Mouse (Mus musculus): ENCODE results near the gene Rilp. TPM values are rescaled to one million over a fixed set of nuclear protein-coding genes. Genes with fewer than 3 reads are reported as not detected.
A peak's percentile ranks its signal among the peaks of the same experiment; 100 is the strongest.

Rilp gene
- polyA plus RNA-seq (2016; fragmentation: Nextera tagmentation; extraction: Ambion mirVana) = 0.31 and 0.75 TPM in 2 replicates

DNA sequence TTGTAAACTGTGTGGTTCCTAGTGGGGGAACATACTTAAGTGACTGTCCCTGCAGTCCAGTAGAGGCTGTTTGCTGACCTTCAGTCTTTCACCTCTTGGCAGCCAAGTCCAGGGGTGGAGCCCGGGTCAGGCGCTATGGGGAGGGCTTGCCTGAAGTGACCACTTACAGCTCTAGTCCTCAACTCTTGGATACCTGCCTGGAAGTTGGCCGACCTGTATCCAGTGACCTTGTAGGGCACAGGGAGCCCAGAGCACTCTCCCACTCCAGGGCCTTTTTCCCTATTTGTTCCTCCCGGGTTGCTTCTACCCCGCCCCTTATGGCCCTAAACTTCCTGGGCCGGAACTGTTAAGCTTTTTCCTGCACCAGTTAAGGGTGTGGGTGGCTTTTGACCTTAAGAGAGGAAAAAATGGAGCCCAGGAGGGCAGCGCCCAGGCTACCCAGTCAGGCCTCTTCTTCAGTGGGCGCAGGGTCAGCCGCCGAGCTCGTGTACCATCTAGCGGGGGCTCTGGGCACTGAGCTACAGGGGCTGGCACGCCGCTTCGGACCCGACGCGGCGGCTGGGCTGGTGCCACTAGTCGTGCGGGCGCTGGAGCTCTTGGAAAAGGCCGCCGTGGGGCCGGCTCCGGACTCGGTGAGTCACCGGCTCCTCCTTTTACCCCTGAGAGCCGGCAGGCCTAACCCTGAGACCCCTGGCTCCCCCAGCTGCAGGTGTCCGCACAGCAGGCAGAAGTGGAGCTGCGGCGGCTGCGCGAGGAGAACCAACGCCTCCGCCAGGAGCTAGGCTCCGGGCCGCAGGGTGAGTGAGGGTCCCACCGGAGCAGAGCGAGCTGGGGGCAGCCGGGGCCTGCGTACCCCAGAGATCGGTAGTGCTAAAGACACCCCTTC is at the start of gene Rilp:
TSS of gene Rilp (plus strand) at position 354 of the 886 bp plus-strand sequence.
- no peaks in the 10 kb centered on the region for H3K9me3 ChIP-seq
- H3K4me1 ChIP-seq = peaks cover 15% of the 10 kb centered on the region
- H3K27ac ChIP-seq = peak within 1 kb of the TSS; percentile 72
- peaks cover 38% of the 10 kb centered on the region for H3K36me3 ChIP-seq
- peak within 1 kb of the TSS; percentile 83 for H3K4me2 ChIP-seq (replicated peaks)
- peak; percentile 76 for ATAC-seq (ENCODE audit: insufficient number of reproducible peaks, insufficient read depth, low FRiP score, low TSS enrichment)
- H3K9ac ChIP-seq = peak within 1 kb of the TSS; percentile 56
- no peaks in the 10 kb centered on the region; the same call in 1 of the 2 replicates for H3K27me3 ChIP-seq
- peak within 1 kb of the TSS; percentile 45 for H3K4me3 ChIP-seq
- WGBS = 2% methylated on average over 43 of the region's 43 CpGs

DNA sequence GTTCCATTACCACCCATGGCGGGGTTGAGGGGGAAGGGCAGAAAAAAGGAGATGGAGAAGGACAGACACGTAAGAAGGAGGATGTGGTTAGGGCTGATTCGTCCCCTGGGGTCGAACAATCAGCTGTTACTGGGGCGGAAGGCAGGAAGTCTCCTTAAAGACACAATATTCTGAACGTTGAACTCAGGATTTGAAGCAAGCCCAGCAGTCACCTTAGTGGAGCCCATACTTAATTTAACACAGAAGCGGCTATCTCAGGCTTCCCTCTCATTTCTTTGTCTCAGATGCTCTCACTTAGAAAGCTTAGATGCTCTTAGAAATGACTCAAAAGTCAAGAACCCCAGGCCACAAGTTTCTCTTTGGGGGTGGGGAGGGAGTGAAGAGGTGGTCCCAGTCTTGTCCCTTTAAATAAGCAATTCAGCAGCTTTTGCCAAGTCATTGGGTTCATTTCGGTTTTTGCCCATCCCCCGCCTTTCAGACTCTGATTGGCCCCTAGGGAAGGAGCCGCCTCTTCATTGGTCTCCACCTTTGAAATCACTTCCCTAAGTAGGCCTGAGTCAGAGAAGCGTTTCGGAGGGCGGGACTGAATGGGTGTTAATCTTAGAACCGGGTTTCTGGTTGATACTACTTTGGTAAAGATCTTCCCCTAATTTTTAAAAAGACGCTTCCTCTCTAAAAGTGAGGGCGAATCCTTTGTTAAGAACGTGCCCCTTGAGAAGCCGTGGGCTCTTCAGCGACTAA is 49.6 kb upstream of the Rilp start:
- ATAC-seq (ENCODE audit: insufficient number of reproducible peaks, insufficient read depth, low FRiP score, low TSS enrichment) = no peak

DNA sequence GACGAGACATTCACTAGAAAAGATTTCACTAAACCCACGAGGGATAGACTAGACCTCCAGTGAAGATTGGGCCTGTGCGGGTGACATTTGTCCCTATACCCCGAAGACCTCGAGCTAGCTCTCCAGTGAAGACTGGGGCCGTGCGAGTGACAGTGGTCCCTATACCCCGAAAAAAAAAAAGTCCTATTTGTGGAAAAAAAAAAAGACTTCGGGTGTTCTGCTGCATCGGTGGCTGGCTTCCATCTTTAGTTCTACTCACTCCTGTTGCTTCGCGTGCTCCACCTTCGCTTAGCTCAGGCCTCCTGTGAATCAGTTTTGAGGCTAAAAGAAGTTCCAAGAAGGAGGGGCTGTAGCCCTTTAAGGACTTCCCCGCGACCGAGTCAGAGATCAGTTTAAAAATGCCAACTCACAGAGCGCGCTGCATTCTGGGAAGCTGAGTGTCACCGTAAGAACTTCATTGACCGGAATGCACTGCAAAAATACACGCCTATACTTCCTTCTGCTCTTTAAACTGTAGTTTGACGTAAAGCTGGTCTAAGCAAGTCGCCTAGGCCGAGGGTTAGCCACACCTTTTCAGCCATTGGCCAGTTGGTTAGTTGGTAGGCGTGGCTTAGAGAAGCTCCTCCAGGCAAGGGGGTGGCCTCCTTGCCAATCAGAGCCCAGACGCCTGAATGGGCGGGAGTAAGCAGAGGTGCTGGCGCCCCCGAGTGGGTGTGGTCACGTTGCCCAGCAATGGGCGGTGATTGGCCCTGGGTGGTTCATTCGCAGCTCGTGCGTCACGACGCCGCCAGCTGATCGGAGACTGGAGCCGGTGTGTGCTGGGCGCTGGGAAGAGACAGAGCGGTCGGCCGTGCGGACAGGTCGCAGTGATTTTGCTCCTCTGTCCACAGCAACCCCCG is 48.8 kb upstream of the Rilp start, which contains the start of gene Tlcd2:
TSS of gene Tlcd2 (plus strand) at position 872 of the 899 bp plus-strand sequence.
- peaks cover 33% of the 10 kb centered on the region for H3K4me1 ChIP-seq
- under 1% methylated on average over 46 of the region's 46 CpGs for WGBS
- peak; percentile 95 for ATAC-seq (ENCODE audit: insufficient number of reproducible peaks, insufficient read depth, low FRiP score, low TSS enrichment)

More for the DNA sequence above, 49.6 kb upstream of the Rilp start:
- Histone ChIP-seq H3K27ac (peak overlapping the region; percentile 95), H3K9me3 (no peaks in the 10 kb centered on the region), H3K4me3 (peak overlapping the region; percentile 69), H3K36me3 (0 out of 2 replicates have a peak, but pooled peaks cover 3% of the 10 kb centered on the region), H3K4me1 (peaks cover 33% of the 10 kb centered on the region), H3K4me2 (replicated peaks) (peak overlapping the region; percentile 98), H3K27me3 (no peaks in the 10 kb centered on the region), H3K9ac (peak overlapping the region; percentile 59)
- WGBS = 2% methylated on average over 19 of the region's 19 CpGs

DNA sequence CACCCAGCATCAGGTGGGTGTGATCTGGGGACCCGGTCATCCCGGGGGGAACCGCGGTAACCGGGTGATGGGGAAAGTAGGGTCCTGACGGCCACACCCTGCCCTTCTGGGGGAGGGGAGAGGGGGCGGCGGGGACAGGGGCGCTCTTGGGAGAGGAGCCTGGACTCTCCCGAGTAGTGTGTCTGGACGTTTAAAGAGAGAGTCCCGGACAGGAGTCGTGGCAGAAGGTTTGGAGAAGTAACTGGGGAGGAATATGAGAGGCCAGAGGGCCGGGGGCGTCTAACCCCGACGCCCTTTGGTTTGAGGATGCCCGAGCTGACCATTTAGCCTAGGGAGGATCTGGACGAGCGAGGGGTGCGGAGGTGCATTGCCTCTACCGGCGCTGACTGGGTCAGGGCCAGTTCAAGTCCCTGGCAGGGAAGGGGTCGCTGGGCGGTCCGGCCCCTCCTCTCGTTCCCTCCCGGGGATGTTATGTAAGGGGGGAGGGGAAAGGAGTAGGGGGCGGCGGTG is 48.1 kb upstream of the Rilp start:
- H3K36me3 ChIP-seq = 0 out of 2 replicates have a peak, but pooled peaks cover 10% of the 10 kb centered on the region
- peaks cover 33% of the 10 kb centered on the region for H3K4me1 ChIP-seq
- under 1% methylated on average over 30 of the region's 30 CpGs for WGBS
- no peaks in the 10 kb centered on the region for H3K9me3 ChIP-seq
- H3K27ac ChIP-seq = peak overlapping the region; percentile 81
- H3K4me2 ChIP-seq (replicated peaks) = peak overlapping the region; percentile 98
- ATAC-seq (ENCODE audit: insufficient number of reproducible peaks, insufficient read depth, low FRiP score, low TSS enrichment) = 0 out of 2 replicates have a peak, but pooled peaks have one; percentile 1
- H3K27me3 ChIP-seq = no peaks in the 10 kb centered on the region
- H3K4me3 ChIP-seq = peak overlapping the region; percentile 69
- H3K9ac ChIP-seq = peak overlapping the region; percentile 56

More for the DNA sequence above, 48.8 kb upstream of the Rilp start, which contains the start of gene Tlcd2:
- Histone ChIP-seq H3K36me3 (0 out of 2 replicates have a peak, but pooled peaks cover 10% of the 10 kb centered on the region), H3K4me3 (peak within 1 kb of the TSS; percentile 69), H3K27me3 (no peaks in the 10 kb centered on the region), H3K4me2 (replicated peaks) (peak within 1 kb of the TSS; percentile 98), H3K9me3 (no peaks in the 10 kb centered on the region), H3K9ac (peak within 1 kb of the TSS; percentile 59), H3K27ac (peak within 1 kb of the TSS; percentile 95)

DNA sequence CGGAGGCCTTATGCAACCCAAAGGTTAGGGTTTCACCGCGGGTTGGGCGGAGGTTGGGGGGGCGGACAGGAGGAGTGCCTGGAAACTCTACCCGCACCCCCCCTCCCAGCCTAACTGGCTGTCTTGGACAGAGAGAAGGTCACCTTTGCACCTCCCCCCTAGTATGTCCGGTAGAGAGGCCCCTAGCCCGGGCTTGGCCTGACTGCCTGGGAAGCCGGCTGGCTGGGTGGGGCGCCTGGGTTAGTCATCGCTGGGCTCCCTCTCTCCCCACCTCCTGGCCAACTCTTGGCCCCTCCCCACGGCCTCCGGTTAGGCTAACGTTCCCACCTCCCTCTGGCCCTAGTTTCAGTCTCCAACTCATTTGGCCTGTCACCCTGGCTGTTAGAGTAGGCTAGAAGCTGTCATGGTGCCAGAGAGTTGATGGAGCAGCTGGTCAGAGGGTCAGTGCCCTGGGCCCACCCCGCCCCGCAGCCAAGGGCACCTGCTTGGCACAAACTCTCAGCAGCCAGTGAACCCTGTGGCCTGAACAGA is 47.6 kb upstream of the Rilp start:
- peaks cover 33% of the 10 kb centered on the region for H3K4me1 ChIP-seq
- H3K9ac ChIP-seq = peak overlapping the region; percentile 56
- no peaks in the 10 kb centered on the region for H3K27me3 ChIP-seq
- 4% methylated on average over 16 of the region's 16 CpGs for WGBS
- no peak for ATAC-seq (ENCODE audit: insufficient number of reproducible peaks, insufficient read depth, low FRiP score, low TSS enrichment)
- H3K27ac ChIP-seq = peak overlapping the region; percentile 81
- peak overlapping the region; percentile 98 for H3K4me2 ChIP-seq (replicated peaks)
- peak overlapping the region; percentile 69 for H3K4me3 ChIP-seq
- H3K9me3 ChIP-seq = no peaks in the 10 kb centered on the region
- 0 out of 2 replicates have a peak, but pooled peaks cover 10% of the 10 kb centered on the region for H3K36me3 ChIP-seq

DNA sequence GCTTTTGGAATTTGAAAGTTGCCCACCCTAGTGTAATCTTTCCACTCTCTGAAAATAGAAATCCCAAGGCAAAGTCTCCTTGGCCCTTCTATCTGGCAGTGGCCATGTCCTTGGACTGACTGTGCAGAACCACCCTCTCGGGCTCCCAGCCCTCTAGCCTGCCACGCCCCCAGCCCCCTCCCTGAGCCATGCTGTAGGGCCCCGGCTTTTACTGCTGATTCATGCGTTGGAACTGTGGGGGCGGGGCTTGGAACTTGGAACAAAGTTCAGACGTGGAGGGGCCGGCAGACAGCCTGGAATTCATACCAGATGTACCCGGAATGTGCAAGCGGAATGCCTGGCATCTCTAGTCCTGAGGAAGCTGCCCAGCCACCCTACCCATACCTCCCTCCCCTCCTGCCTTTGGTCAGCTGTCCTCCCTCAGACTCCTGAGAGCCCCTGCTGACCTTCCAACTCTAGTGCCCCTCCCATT is 47.0 kb upstream of the Rilp start:
- Histone ChIP-seq H3K9ac (no peak overlapping the region), H3K9me3 (no peaks in the 10 kb centered on the region), H3K4me3 (peak overlapping the region; percentile 69), H3K4me2 (replicated peaks) (peak overlapping the region; percentile 98), H3K36me3 (0 out of 2 replicates have a peak, but pooled peaks cover 10% of the 10 kb centered on the region), H3K4me1 (peaks cover 33% of the 10 kb centered on the region), H3K27me3 (no peaks in the 10 kb centered on the region), H3K27ac (peak overlapping the region; percentile 81)
- ATAC-seq (ENCODE audit: insufficient number of reproducible peaks, insufficient read depth, low FRiP score, low TSS enrichment) = no peak
- 0% methylated on average over 9 of the region's 9 CpGs for WGBS

DNA sequence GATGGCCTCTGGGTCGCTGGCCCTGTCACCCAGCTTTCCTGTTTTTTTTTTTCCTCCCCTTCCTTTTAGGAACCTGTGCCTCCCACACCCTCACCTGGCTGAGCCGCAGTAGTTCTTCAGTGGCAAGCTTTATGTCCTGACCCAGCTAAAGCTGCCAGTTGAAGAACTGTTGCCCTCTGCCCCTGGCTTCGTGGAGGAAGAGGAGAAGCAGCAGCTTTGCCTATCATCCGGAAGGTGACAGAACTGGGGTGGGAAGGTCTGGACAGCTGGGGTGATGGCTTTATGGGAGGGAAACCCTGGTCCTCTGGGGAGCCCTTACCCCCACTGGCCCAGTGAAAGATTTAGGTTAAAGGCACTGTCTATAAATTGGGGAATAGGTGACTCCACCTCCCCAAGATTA is 46.3 kb upstream of the Rilp start:
- Histone ChIP-seq H3K4me1 (peaks cover 33% of the 10 kb centered on the region), H3K4me3 (no peak overlapping the region), H3K9ac (no peak overlapping the region), H3K4me2 (replicated peaks) (peak overlapping the region; percentile 98), H3K27ac (peak overlapping the region; percentile 81; the same call in 1 of the 2 replicates), H3K27me3 (no peaks in the 10 kb centered on the region), H3K9me3 (no peaks in the 10 kb centered on the region), H3K36me3 (0 out of 2 replicates have a peak, but pooled peaks cover 10% of the 10 kb centered on the region)
- no peak for ATAC-seq (ENCODE audit: insufficient number of reproducible peaks, insufficient read depth, low FRiP score, low TSS enrichment)
- 60% methylated on average over 4 of the region's 4 CpGs for WGBS

DNA sequence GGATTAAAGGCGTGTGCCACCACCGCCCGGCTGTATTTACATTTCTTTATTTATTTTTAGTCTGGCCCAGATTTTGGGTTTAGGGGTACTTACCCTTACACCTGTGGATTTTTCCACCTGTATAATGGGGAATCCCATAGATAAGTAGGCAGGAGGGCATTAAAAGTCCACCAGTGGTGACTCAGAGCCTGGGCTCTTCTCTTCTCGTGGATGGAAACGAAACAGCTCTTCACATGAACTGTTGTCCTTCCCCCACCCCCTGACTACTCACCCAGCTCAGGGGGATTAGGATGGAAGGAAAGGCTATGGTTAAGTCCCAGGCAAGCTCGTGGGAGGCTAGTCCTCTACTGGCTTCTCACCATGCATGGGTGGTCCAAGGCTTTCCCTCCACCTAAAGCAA is 45.5 kb upstream of the Rilp start:
- Histone ChIP-seq H3K27me3 (no peaks in the 10 kb centered on the region), H3K4me3 (no peak overlapping the region), H3K36me3 (0 out of 2 replicates have a peak, but pooled peaks cover 10% of the 10 kb centered on the region), H3K9me3 (no peaks in the 10 kb centered on the region), H3K4me2 (replicated peaks) (no peak overlapping the region), H3K4me1 (peaks cover 31% of the 10 kb centered on the region), H3K27ac (no peak overlapping the region), H3K9ac (no peak overlapping the region)
- ATAC-seq (ENCODE audit: insufficient number of reproducible peaks, insufficient read depth, low FRiP score, low TSS enrichment) = no peak
- 88% methylated on average over 6 of the region's 6 CpGs for WGBS

DNA sequence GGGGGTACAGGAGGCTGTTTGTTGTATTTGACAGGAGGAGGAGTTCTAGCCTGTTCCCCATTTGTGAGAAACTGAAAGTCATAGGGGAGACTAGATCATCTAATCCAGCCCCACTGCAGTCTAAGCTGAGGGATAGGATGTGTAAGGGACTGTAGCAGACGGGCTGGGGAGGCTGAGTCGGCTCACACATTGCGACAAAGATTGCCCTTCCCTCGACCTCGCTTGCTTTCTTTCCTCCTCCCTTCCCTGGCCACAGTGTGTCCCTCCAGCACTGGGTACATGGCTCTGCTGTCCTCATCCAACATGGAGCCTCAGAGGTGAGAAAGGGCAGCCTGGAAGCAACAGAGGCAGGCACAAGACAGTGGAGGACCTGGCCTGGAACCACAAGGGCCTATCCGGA is 44.8 kb upstream of the Rilp start:
- WGBS = 86% methylated on average over 6 of the region's 6 CpGs
- H3K27ac ChIP-seq = no peak overlapping the region
- peaks cover 25% of the 10 kb centered on the region for H3K4me1 ChIP-seq
- no peak overlapping the region for H3K9ac ChIP-seq
- H3K27me3 ChIP-seq = no peaks in the 10 kb centered on the region
- H3K4me2 ChIP-seq (replicated peaks) = no peak overlapping the region
- ATAC-seq (ENCODE audit: insufficient number of reproducible peaks, insufficient read depth, low FRiP score, low TSS enrichment) = no peak
- no peaks in the 10 kb centered on the region for H3K9me3 ChIP-seq
- H3K4me3 ChIP-seq = no peak overlapping the region
- H3K36me3 ChIP-seq = 0 out of 2 replicates have a peak, but pooled peaks cover 10% of the 10 kb centered on the region

DNA sequence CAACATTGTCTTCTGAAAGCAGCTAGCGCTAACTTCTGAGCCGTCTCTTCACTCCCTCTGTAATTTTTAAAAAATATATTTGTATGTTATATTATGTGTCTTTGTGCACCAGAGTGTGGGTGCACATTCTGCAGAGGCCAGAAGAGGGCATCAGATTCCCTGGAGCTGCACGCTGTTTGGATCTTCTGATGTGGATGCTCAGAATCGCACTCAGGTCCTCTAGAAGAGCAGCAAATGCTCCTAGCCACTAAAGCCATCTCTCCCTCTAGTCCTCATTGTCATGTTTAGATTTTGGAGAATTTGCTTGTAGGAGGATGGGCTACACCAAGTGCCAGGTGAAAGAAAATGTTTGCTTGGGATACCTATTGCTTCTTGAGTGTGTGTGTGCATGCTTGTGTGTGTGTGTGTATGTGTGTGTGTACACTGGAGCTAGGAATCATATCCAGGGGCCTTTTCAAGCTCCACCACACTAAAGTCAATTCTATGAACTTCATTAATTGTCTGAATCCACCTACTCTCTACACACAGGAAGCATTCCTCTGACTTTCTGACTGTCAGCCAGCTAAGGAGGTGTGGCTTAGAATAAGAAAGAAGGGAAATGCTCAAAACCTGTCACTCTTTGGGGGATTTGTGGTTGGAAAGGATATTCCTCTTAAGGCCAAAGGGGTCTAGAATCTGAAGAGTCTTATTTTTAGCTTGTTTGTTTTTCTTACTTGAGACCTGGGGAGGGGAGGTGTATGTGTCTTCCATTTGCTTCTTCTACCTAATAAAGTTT is 43.0 kb upstream of the Rilp start:
- H3K36me3 ChIP-seq = 0 out of 2 replicates have a peak, but pooled peaks cover 10% of the 10 kb centered on the region
- peaks cover 19% of the 10 kb centered on the region for H3K4me1 ChIP-seq
- no peak overlapping the region for H3K4me3 ChIP-seq
- no peak overlapping the region for H3K27ac ChIP-seq
- no peak overlapping the region for H3K4me2 ChIP-seq (replicated peaks)
- no peak for ATAC-seq (ENCODE audit: insufficient number of reproducible peaks, insufficient read depth, low FRiP score, low TSS enrichment)
- H3K9ac ChIP-seq = no peak overlapping the region
- 95% methylated on average over 4 of the region's 4 CpGs for WGBS
- H3K27me3 ChIP-seq = no peaks in the 10 kb centered on the region
- no peaks in the 10 kb centered on the region for H3K9me3 ChIP-seq
